Mouse (Mus musculus) limb, embryonic 14.5 days (tissue): ENCODE measurements at regions not wholly inside any gene's neighbourhood (a gene's known extent, or its start where the extent isn't known, plus 50 kb on each side); places are given as distances from the start of the nearest gene placed in this dataset.

Experiments used
- ATAC-seq: fragments of 200-750 bp; cut with Nextera tagmentation; 2 replicates; pipeline ENCODE4 v1.8.0; 2017; ENCODE audit warnings: low read depth, moderate number of reproducible peaks, moderate TSS enrichment; ENCODE audit not compliant: low FRiP score
- DNase-seq: peaks from one replicate; pipeline ENCODE4 v3.0.0-alpha.2; 2015; ENCODE audit warnings: low spot score
- H3K27ac ChIP-seq: fragments of 300-500 bp; sonication (generic); replicated peaks from 2 replicates; pipeline ENCODE4 v1.5.1; 2014; ENCODE audit warnings: low read depth, mild to moderate bottlenecking, low read length, moderate library complexity, mixed read lengths
- H3K27me3 ChIP-seq: fragments of 300-500 bp; sonication (generic); 2 replicates; pipeline ENCODE4 v1.6.1; 2014; ENCODE audit warnings: low read length, mixed read lengths; ENCODE audit not compliant: control insufficient read depth, insufficient read depth
- H3K36me3 ChIP-seq: fragments of 300-500 bp; sonication (generic); 2 replicates; pipeline ENCODE4 v1.6.1; 2014; ENCODE audit warnings: mild to moderate bottlenecking, low read length, moderate library complexity, mixed read lengths; ENCODE audit not compliant: control insufficient read depth, insufficient read depth
- H3K4me1 ChIP-seq: fragments of 300-500 bp; sonication (generic); 2 replicates; pipeline ENCODE4 v1.6.1; 2014; ENCODE audit warnings: antibody characterized with exemption, low read length, mixed read lengths; ENCODE audit not compliant: control insufficient read depth, insufficient read depth
- H3K4me2 ChIP-seq: fragments of 300-500 bp; sonication (generic); replicated peaks from 2 replicates; pipeline ENCODE4 v1.6.1; 2014; ENCODE audit warnings: low read depth, mild to moderate bottlenecking, low read length, moderate library complexity; ENCODE audit not compliant: severe bottlenecking
- H3K4me3 ChIP-seq: fragments of 300-500 bp; sonication (generic); replicated peaks from 2 replicates; pipeline ENCODE4 v1.5.1; 2014; ENCODE audit warnings: low read length
- H3K9ac ChIP-seq: fragments of 300-500 bp; sonication (generic); 2 replicates; pipeline ENCODE4 v1.6.1; 2014; ENCODE audit warnings: mild to moderate bottlenecking, low read depth, low read length, moderate library complexity; ENCODE audit not compliant: severe bottlenecking
- H3K9me3 ChIP-seq: fragments of 300-500 bp; sonication (generic); 2 replicates; pipeline ENCODE4 v1.6.1; 2016; ENCODE audit warnings: low read length; ENCODE audit not compliant: control insufficient read depth
- POLR2A ChIP-seq: fragments of 200-500 bp; IDR thresholded peaks from 2 replicates; pipeline ENCODE4 v1.8.0; 2012; ENCODE audit warnings: inconsistent platforms, mild to moderate bottlenecking, moderate library complexity, borderline replicate concordance; ENCODE audit not compliant: insufficient read depth, insufficient read length; ENCODE audit errors: extremely low read depth
- WGBS: fragments of 180-500 bp; shearing (Covaris S2); extraction: QIAGEN DNeasy Blood & Tissue Kit; methylation state at CpG from one replicate; pipeline ENCODE4 v1.1.7; 2014; 5-methylcytosine and 5-hydroxymethylcytosine counted together

DNA sequence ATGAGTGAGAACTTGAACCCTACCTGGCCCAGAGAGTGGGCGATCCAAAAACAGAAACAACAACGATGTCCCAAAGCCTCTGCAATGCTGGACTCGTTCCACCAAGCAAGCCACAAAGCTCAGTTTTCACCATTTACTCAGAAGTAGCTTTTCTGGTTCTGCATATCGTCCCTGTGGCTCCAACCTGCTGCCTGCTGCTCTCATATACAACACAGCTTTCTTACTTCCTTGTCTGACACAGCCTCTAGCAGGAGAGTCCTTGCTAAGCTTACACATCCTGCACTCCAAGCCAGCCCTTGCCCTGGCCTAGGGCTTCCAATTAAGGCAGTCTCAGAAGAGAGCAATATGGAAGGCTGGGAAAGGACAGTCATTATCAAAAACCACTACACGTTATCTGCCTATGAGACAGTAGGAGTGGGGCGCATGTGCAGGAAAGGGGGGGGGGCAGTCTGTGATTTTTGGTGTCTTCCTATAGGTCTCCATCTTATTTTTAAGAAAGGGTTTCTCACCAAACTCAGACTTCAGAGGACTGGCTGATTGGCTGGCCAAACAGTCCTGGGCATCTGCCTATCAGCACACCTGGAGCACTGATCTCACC lies 331.3 kb downstream of the Sox9 start:
- ATAC-seq (no peak), DNase-seq (no peak)
- Histone ChIP-seq H3K9ac (no peak overlapping the region), H3K36me3 (no peaks in the 10 kb centered on the region), H3K27ac (no peak overlapping the region), H3K4me1 (0 out of 2 replicates have a peak, but pooled peaks cover 9% of the 10 kb centered on the region), H3K4me3 (no peak overlapping the region), H3K4me2 (no peak overlapping the region), H3K9me3 (no peaks in the 10 kb centered on the region), H3K27me3 (no peaks in the 10 kb centered on the region)
- TF ChIP-seq POLR2A: no peak
- 72% methylated on average over 6 of the region's 6 CpGs for WGBS

DNA sequence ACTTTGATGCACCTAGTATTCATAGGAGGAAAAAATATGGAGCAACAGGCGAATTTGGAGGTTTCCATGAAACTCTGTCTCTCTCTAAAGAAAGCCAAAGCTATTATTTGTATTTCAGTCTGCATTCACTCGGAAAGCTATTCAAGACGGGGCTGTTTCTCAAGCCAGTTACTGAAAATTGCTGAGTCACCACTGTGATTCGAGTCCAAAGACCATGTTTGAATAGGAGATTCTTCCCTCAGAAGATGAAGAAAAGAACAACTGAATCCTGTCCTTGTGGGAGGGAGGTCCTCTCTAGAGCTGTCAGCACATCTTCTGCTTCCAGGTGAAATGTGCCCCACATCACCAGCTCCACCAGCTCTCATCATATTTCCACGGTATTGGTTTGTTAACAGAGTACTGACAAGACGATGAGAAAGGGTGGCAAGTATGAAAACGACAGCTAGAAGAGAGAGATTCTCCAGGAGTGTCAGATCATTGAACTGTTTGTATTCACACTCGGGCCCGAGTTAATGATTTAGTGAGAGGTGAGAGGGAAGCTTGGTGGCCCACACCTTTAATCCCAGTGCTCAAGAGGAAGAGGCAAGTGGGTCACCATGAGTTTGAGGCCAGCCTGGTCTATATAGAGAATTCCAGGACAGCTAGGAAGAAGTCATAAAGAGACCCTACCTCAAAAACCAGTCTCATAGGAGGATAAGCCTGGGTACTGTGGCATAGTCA lies 335.3 kb downstream of the Sox9 start:
- no peaks in the 10 kb centered on the region for H3K36me3 ChIP-seq
- H3K4me2 ChIP-seq: no peak overlapping the region
- no peak for DNase-seq

DNA sequence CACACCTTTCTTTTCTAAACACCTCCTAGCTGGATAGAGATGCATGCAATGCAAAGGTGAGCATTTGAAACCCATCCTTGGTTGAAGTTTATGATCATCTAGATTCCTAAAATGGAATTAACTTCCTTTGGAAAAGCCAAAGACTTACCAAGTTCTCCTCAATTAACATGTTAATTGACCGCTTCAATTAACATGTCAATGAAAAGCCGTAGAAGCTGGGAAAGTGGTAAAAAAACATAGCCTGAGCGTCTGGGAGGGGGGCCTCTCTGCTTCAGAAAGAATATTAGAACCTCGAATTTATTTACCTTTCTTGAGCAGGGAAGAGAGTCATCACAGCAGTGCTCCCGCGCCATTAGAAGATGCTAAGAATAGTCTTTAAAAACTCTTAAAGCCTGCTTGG lies 338.5 kb downstream of the Sox9 start:
- Histone ChIP-seq H3K4me1 (peaks cover 18% of the 10 kb centered on the region), H3K27ac (peak overlapping the region; percentile 65; the same call in 1 of the 2 replicates), H3K4me2 (peak overlapping the region; percentile 20; the same call in 1 of the 2 replicates), H3K27me3 (no peaks in the 10 kb centered on the region), H3K4me3 (no peak overlapping the region), H3K9ac (no peak overlapping the region), H3K9me3 (no peaks in the 10 kb centered on the region), H3K36me3 (no peaks in the 10 kb centered on the region)
- DNase-seq (no peak), ATAC-seq (no peak)
- no peak for TF ChIP-seq POLR2A
- 20% methylated on average over 6 of the region's 6 CpGs for WGBS

More for the DNA sequence above, 335.3 kb downstream of the Sox9 start:
- no peak overlapping the region for H3K4me3 ChIP-seq
- no peak for TF ChIP-seq POLR2A
- peaks cover 26% of the 10 kb centered on the region for H3K4me1 ChIP-seq
- no peak overlapping the region for H3K27ac ChIP-seq
- WGBS: 87% methylated on average over 9 of the region's 9 CpGs
- no peak overlapping the region for H3K9ac ChIP-seq
- H3K9me3 ChIP-seq: no peaks in the 10 kb centered on the region
- no peak for ATAC-seq
- no peaks in the 10 kb centered on the region for H3K27me3 ChIP-seq

DNA sequence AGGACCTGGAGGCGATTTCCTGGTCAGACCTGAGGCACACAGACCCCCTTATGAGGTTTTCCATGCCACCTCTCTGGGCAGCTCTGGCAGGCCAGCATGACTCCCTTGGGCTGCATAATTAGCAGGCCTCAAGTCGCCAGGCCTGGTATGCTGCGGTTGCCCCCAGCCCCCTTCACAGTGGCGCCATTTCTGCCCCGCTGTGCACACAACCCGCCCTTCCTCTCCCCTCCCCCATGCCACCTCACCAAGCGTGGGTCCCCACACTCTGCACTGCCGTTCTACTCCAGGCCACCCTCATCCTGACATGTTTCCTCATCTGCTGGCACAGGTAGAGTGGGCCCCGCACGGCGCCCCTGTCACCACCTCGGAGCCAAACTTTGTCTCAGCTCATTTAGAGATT lies 339.3 kb downstream of the Sox9 start:
- H3K27ac ChIP-seq: peak overlapping the region; percentile 65
- peaks cover 22% of the 10 kb centered on the region for H3K4me1 ChIP-seq
- no peak overlapping the region for H3K4me3 ChIP-seq
- ATAC-seq (peak; percentile 30; the same call in 1 of the 2 replicates), DNase-seq (peak; percentile 32)
- 26% methylated on average over 12 of the region's 12 CpGs for WGBS
- H3K27me3 ChIP-seq: no peaks in the 10 kb centered on the region
- peak overlapping the region; percentile 25; the same call in 1 of the 2 replicates for H3K9ac ChIP-seq
- no peaks in the 10 kb centered on the region for H3K36me3 ChIP-seq
- TF ChIP-seq POLR2A: no peak
- H3K4me2 ChIP-seq: peak overlapping the region; percentile 20; the same call in 1 of the 2 replicates
- H3K9me3 ChIP-seq: no peaks in the 10 kb centered on the region

DNA sequence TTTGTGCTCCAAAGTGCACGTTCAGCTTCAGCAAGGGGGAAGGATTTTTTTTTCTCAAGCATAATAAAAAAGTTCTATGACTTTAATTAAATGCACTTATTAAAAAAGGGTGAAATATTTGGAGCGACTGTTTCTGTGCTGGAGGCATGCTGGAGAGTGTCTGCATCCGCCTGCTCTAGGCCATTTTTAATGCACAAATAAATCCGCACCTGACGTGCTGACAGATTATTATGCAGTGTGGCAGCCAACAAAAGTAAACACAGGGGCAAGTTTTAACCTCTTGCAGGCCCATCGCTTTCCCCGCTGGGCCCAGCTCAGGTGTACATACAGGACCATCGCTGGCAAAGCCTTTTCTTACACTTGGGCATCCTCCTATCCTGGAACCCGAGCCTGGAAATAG lies 340.1 kb downstream of the Sox9 start:
- no peak for DNase-seq
- H3K27ac ChIP-seq: peak overlapping the region; percentile 65
- H3K27me3 ChIP-seq: no peaks in the 10 kb centered on the region
- peaks cover 23% of the 10 kb centered on the region for H3K4me1 ChIP-seq
- H3K9ac ChIP-seq: no peak overlapping the region
- no peak for ATAC-seq
- no peak overlapping the region for H3K4me2 ChIP-seq
- no peak overlapping the region for H3K4me3 ChIP-seq
- 21% methylated on average over 9 of the region's 9 CpGs for WGBS
- H3K36me3 ChIP-seq: no peaks in the 10 kb centered on the region
- H3K9me3 ChIP-seq: no peaks in the 10 kb centered on the region
- no peak for TF ChIP-seq POLR2A
